Mouse (Mus musculus) CD8-positive naive resting alpha-beta T cell, adult 2 months (primary cell): ENCODE measurements around the gene Otud3.
A peak's percentile ranks its signal among the peaks of the same experiment; 100 is the strongest.

Source experiments
- DNase-seq, 2 experiments: peaks; one replicate each; pipeline ENCODE4 v3.0.0; 2022; ENCODE audit warnings: low read depth in 2 of 2, low spot score in 2 of 2

Otud3 gene

GRCm38 (mm10) chr4:138855092-138855632 lies 58.6 kb downstream of the Otud3 start:
- DNase-seq: no peak

- DNase-seq: no peak
Measured at GRCm38 (mm10) chr4:138852961-138853360, 60.8 kb downstream of the Otud3 start.

- peak; percentile 46 to 60 for DNase-seq
Measured at GRCm38 (mm10) chr4:138851463-138851862, 62.3 kb downstream of the Otud3 start.
